ENCODE assay signal across 29 mouse cellular contexts in genomic region chr9:8703516-8703915, GRCm38 (mm10).
A peak's percentile ranks its signal among the peaks of the same experiment; 100 is the strongest.
DNase-seq lines count a peak whose midpoint lies in the region; ATAC-seq and TF ChIP-seq lines count a peak whose summit lies in the region.
"Had no signal": no experiment of that assay in that cellular context is flagged by ENCODE, and none has a peak within 500 bp of the region (broad histone marks: within the 10 kb centered on the region; RNA-seq: fewer than 3 reads in every experiment).

No protein-coding gene starts in this region.

- no peaks in the 10 kb centered on the region for H3K36me3 ChIP-seq in intestine, embryonic 15.5 days
- no peaks in the 10 kb centered on the region for H3K36me3 ChIP-seq in intestine, postnatal 0 days (ENCODE audit: control insufficient read depth, insufficient read depth)
- H3K36me3 ChIP-seq: embryonic facial prominence, embryonic 13.5 days; embryonic facial prominence, embryonic 15.5 days; forebrain, embryonic 10.5 days; forebrain, embryonic 12.5 days; G1E had no signal

- no peaks in the 10 kb centered on the region; the same call in 1 of the 2 replicates for H3K4me1 ChIP-seq in intestine, embryonic 15.5 days (replicated peaks)
- 0 out of 2 replicates have a peak, but pooled peaks cover 2% of the 10 kb centered on the region for H3K4me1 ChIP-seq in intestine, postnatal 0 days (replicated peaks; ENCODE audit: control insufficient read depth, insufficient read depth, low read length)
- H3K4me1 ChIP-seq: embryonic facial prominence, embryonic 15.5 days; forebrain, embryonic 10.5 days; forebrain, embryonic 12.5 days had no signal

- TF ChIP-seq CTCF in intestine, postnatal 0 days (IDR thresholded peaks at IDR 0.05; ENCODE audit: low read depth) = no peak

- H3K9ac ChIP-seq in intestine, embryonic 15.5 days = no peak overlapping the region
- H3K9ac ChIP-seq in intestine, postnatal 0 days (ENCODE audit: low read depth, low read length) = no peak overlapping the region
- H3K9ac ChIP-seq: embryonic facial prominence, embryonic 13.5 days; embryonic facial prominence, embryonic 15.5 days; forebrain, embryonic 12.5 days had no signal

- H3K4me3 ChIP-seq in intestine, embryonic 15.5 days (replicated peaks) = no peak overlapping the region
- H3K4me3 ChIP-seq in intestine, postnatal 0 days (ENCODE audit: low read depth, low read length) = no peak overlapping the region
- H3K4me3 ChIP-seq: embryonic facial prominence, embryonic 13.5 days; embryonic facial prominence, embryonic 15.5 days; erythroblast, embryonic 14.5 days; forebrain, embryonic 10.5 days; forebrain, embryonic 12.5 days had no signal

- no peak overlapping the region for H3K27ac ChIP-seq in intestine, embryonic 15.5 days
- no peak overlapping the region for H3K27ac ChIP-seq in intestine, postnatal 0 days (ENCODE audit: low read depth, low read length)
- H3K27ac ChIP-seq: embryonic facial prominence, embryonic 13.5 days; embryonic facial prominence, embryonic 15.5 days; forebrain, embryonic 10.5 days; forebrain, embryonic 12.5 days had no signal

- H3K9me3 ChIP-seq in intestine, embryonic 15.5 days = no peaks in the 10 kb centered on the region
- H3K9me3 ChIP-seq in intestine, postnatal 0 days (ENCODE audit: control insufficient read depth) = no peaks in the 10 kb centered on the region
- H3K9me3 ChIP-seq: embryonic facial prominence, embryonic 13.5 days; embryonic facial prominence, embryonic 15.5 days; forebrain, embryonic 10.5 days; forebrain, embryonic 12.5 days; G1E had no signal

- peak; percentile 74 for ATAC-seq in intestine, embryonic 15.5 days
- no peak for ATAC-seq in intestine, postnatal 0 days
- ATAC-seq: activated CD4-positive, CD25-positive, alpha-beta regulatory T cell, adult 4 months; CD4-positive, CD25-positive, alpha-beta regulatory T cell, adult 4 months; forebrain, embryonic 14.5 days; forebrain, embryonic 16.5 days; Patski had no signal

- WGBS in intestine, embryonic 15.5 days = 79% methylated on average over 1 of the region's 1 CpGs
- WGBS in intestine, postnatal 0 days = 73% methylated on average over 1 of the region's 1 CpGs

- H3K27me3 ChIP-seq in intestine, embryonic 15.5 days (replicated peaks) = no peaks in the 10 kb centered on the region
- H3K27me3 ChIP-seq in intestine, postnatal 0 days (replicated peaks; ENCODE audit: control insufficient read depth, insufficient read depth, low read length) = no peaks in the 10 kb centered on the region
- H3K27me3 ChIP-seq: CH12.LX; embryonic facial prominence, embryonic 13.5 days; embryonic facial prominence, embryonic 15.5 days; forebrain, embryonic 12.5 days; Patski had no signal

- peak; percentile 10 for DNase-seq in layer of hippocampus, adult 9-11 months
- no peak for DNase-seq in layer of hippocampus, postnatal 25 days (ENCODE audit: extremely low spot score in 1 of 2, low spot score in 1 of 2)
- peak; percentile 2 for DNase-seq in brain, adult 2 months (ENCODE audit: low read depth, low spot score)
- no peak for DNase-seq in testis, postnatal 14 days (ENCODE audit: low spot score)
- DNase-seq: adrenal gland, adult 8-10 months; adrenal gland, postnatal 14 days; adrenal gland, postnatal 36 days; B cell, adult 2 months; cerebellum, adult 11 months; cerebellum, adult 18-20 months; cerebellum, adult 8-10 months; cerebellum, adult 9-11 months; cerebellum, postnatal 14 days; cerebellum, postnatal 36 days; embryo, embryonic 11 days had no signal

- no peak overlapping the region for H3K4me2 ChIP-seq in intestine, embryonic 15.5 days (replicated peaks)
- H3K4me2 ChIP-seq in intestine, postnatal 0 days (replicated peaks; ENCODE audit: low read depth) = no peak overlapping the region
- H3K4me2 ChIP-seq: embryonic facial prominence, embryonic 13.5 days; embryonic facial prominence, embryonic 15.5 days; forebrain, embryonic 12.5 days had no signal

Comparison
In these comparisons a context has a peak if more than half of its experiments do, and no peak if none do; other contexts are left out.
1. DNase-seq: peak in layer of hippocampus, adult 9-11 months (single experiment) and brain, adult 2 months (single experiment); none in layer of hippocampus, postnatal 25 days (0 of 2) and testis, postnatal 14 days (single experiment).